Mouse (Mus musculus): ENCODE measurements around the gene Miga2. TPM values are rescaled to one million over a fixed set of nuclear protein-coding genes. Genes with fewer than 3 reads are reported as not detected.

The Miga2 gene
- polyA plus RNA-seq, 1 experiment, result 17.9 TPM

DNA sequence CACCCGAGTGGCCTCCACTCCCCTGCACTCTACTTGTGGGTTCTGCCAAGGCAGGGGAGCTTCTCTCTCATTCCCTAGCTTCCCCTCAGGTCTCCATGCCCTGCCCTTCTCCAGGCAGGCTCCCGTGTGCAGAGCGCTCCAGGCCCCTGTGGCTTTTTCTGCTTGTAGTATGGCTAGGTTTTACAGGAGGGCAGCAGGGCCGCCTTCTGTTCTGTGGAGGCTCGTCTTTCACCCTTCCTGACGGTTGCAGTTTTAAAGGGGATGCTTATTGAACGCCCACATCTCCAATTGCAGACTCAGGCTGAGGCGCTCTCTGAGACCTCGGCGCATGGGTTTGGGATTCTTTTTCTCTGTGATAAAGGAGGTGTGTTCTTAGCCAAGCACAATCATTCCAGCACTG lies 55.1 kb downstream of the Miga2 start:
- TF ChIP-seq GATA1 (IDR thresholded peaks at IDR 0.05; ENCODE audit: low read length), result no peak

- TF ChIP-seq GATA1 (IDR thresholded peaks at IDR 0.05; ENCODE audit: low read length), result no peak
Observed at GRCm38 (mm10) chr2:30421432-30421831, 57.4 kb downstream of the Miga2 start.

GRCm38 (mm10) chr2:30429156-30429555 lies 65.1 kb downstream of the Miga2 start:
- no peak for TF ChIP-seq GATA1 (IDR thresholded peaks at IDR 0.05; ENCODE audit: low read length)

Other genes with a start within 250 kb of the Miga2 start
- gene Zer1, start 239.6 kb upstream of the Miga2 start, polyA plus RNA-seq (2012), result 11.1 and 18.6 TPM in 2 replicates
- 26.0 and 27.7 TPM in 2 replicates for gene Tbc1d13, start 230.5 kb upstream of the Miga2 start, polyA plus RNA-seq (2012)
- 53.8 and 67.9 TPM in 2 replicates for gene Endog, start 192.7 kb upstream of the Miga2 start, polyA plus RNA-seq (2012)
- gene Spout1, start 185.8 kb upstream of the Miga2 start, polyA plus RNA-seq (2012), result 50.7 and 54.1 TPM in 2 replicates
- gene Kyat1, start 158.4 kb upstream of the Miga2 start, polyA plus RNA-seq (2012), result 4.8 and 16.9 TPM in 2 replicates
- gene Lrrc8a, start 126.5 kb upstream of the Miga2 start, polyA plus RNA-seq (2012), result 3.8 and 6.4 TPM in 2 replicates
- 0.53 and 2.0 TPM in 2 replicates for gene Gm28035, start 123.7 kb upstream of the Miga2 start, polyA plus RNA-seq (2012)
- gene Phyhd1, start 98.0 kb upstream of the Miga2 start, polyA plus RNA-seq (2012), result 0.10 and 0.15 TPM in 2 replicates
- gene Gm28038, start 83.2 kb upstream of the Miga2 start, polyA plus RNA-seq (2012), result not detected in 2 replicates
- 5.8 and 8.4 TPM in 2 replicates for gene Dolk, start 77.9 kb upstream of the Miga2 start, polyA plus RNA-seq (2012)
- gene Nup188, start 77.8 kb upstream of the Miga2 start, polyA plus RNA-seq (2012), result 108 and 109 TPM in 2 replicates
- gene Sh3glb2, start 4.9 kb upstream of the Miga2 start, polyA plus RNA-seq (2012), result 38.7 and 40.7 TPM in 2 replicates
- gene Dolpp1, start 28.0 kb downstream of the Miga2 start, polyA plus RNA-seq (2012), result 24.4 and 31.5 TPM in 2 replicates
- gene Crat, start 51.6 kb downstream of the Miga2 start, polyA plus RNA-seq (2012), result 35.7 and 40.4 TPM in 2 replicates
- 1,075 and 1,193 TPM in 2 replicates for gene Ptpa, start 51.8 kb downstream of the Miga2 start, polyA plus RNA-seq (2012)
- gene Ier5l, start 110.0 kb downstream of the Miga2 start, polyA plus RNA-seq (2012), result not detected in 2 replicates
- 0.16 and 0.21 TPM in 2 replicates for gene Cstad, start 230.8 kb downstream of the Miga2 start, polyA plus RNA-seq (2012)

Data from G1E-ER4 (cell line).